Mouse (Mus musculus): ENCODE measurements around the gene Pex11a. TPM values are rescaled to one million over a fixed set of nuclear protein-coding genes. Genes with fewer than 3 reads are reported as not detected.

Gene Pex11a
- polyA plus RNA-seq, 1 experiment from 2014 or later, result 16.9 TPM

DNA sequence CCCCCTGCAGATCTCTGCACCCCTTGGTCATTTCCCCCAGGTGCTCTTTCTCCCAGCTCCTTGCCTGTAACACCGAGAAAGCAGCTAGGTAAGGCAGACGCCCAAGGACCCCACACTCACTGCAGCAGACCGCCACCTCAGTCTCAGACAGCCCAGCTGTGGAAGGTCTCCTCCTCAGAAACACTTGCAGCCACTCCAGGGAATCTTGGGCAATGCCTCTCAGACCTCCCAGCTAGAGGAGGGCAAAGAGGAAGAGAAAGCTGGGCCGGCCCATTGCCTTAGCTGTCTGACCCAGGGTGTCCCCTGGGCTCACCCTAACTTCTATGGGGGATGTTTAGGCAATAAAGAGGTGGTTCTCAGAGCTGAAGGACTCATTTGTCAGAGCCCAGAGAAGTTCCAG, 10.3 kb downstream of the Pex11a start, which contains the start of gene Plin1:
Gene Plin1, minus strand, starts transcription at position 282 of the 400 bp plus-strand sequence.
- ATAC-seq (replicated peaks), result no peak
- Histone ChIP-seq H3K4me3 (no peak within 1 kb of the TSS), H3K9me3 (no peaks in the 10 kb centered on the region), H3K27me3 (no peaks in the 10 kb centered on the region), H3K27ac (replicated peaks) (no peak within 1 kb of the TSS), H3K36me3 (0 out of 2 replicates have a peak, but pooled peaks cover 5% of the 10 kb centered on the region), H3K9ac (replicated peaks) (no peak within 1 kb of the TSS), H3K4me1 (no peaks in the 10 kb centered on the region), H3K4me2 (replicated peaks) (no peak within 1 kb of the TSS)
- 55% methylated on average over 4 of the region's 4 CpGs for WGBS

GRCm38 (mm10) chr7:79731438-79731837, 11.5 kb downstream of the Pex11a start:
- no peak for ATAC-seq (replicated peaks)
- H3K4me3 ChIP-seq, result no peak overlapping the region
- H3K36me3 ChIP-seq, result no peaks in the 10 kb centered on the region
- H3K4me1 ChIP-seq, result no peaks in the 10 kb centered on the region
- 76% methylated on average over 13 of the region's 13 CpGs for WGBS
- no peak overlapping the region for H3K4me2 ChIP-seq (replicated peaks)
- no peak overlapping the region for H3K27ac ChIP-seq (replicated peaks)
- H3K27me3 ChIP-seq, result no peaks in the 10 kb centered on the region
- no peaks in the 10 kb centered on the region for H3K9me3 ChIP-seq
- no peak overlapping the region for H3K9ac ChIP-seq (replicated peaks)

GRCm38 (mm10) chr7:79729743-79730370, 13.1 kb downstream of the Pex11a start:
- no peak for ATAC-seq (replicated peaks)
- H3K27ac ChIP-seq (replicated peaks), result no peak overlapping the region
- no peaks in the 10 kb centered on the region for H3K27me3 ChIP-seq
- H3K4me2 ChIP-seq (replicated peaks), result no peak overlapping the region
- no peaks in the 10 kb centered on the region for H3K36me3 ChIP-seq
- WGBS, result 64% methylated on average over 11 of the region's 11 CpGs
- no peaks in the 10 kb centered on the region for H3K9me3 ChIP-seq
- H3K4me1 ChIP-seq, result no peaks in the 10 kb centered on the region
- no peak overlapping the region for H3K4me3 ChIP-seq
- H3K9ac ChIP-seq (replicated peaks), result no peak overlapping the region

GRCm38 (mm10) chr7:79729169-79729568, 13.8 kb downstream of the Pex11a start:
- H3K9ac ChIP-seq (replicated peaks), result no peak overlapping the region
- no peaks in the 10 kb centered on the region for H3K4me1 ChIP-seq
- H3K4me2 ChIP-seq (replicated peaks), result no peak overlapping the region
- H3K36me3 ChIP-seq, result no peaks in the 10 kb centered on the region
- H3K4me3 ChIP-seq, result no peak overlapping the region
- peak; percentile 27; the same call in 1 of the 2 replicates for ATAC-seq (replicated peaks)
- H3K9me3 ChIP-seq, result no peaks in the 10 kb centered on the region
- no peak overlapping the region for H3K27ac ChIP-seq (replicated peaks)
- no peaks in the 10 kb centered on the region for H3K27me3 ChIP-seq
- 5% methylated on average over 8 of the region's 8 CpGs for WGBS

DNA sequence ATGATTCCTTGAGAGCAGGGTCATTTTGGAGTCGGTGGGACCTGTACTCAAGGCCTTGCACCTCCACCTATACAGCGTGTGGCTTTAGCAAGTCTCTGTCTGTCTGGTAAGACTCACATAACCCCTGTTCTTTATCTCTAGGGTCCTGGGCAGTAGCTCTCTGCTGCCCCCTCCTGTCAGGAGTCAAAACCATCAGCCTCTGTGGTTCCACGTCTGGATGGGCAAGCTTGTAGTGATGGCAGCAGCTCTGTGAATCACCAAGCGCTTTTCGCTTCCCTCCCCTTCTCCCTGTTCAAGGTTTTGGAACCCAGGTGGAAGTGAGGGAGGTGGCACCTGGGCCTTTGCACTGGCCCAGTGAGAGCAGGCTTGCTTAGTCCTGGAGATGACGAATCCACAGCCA, 14.7 kb downstream of the Pex11a start:
- peak; percentile 36 for ATAC-seq (replicated peaks)
- no peak overlapping the region for H3K4me2 ChIP-seq (replicated peaks)
- no peaks in the 10 kb centered on the region for H3K4me1 ChIP-seq
- no peak overlapping the region for H3K27ac ChIP-seq (replicated peaks)
- no peak overlapping the region for H3K9ac ChIP-seq (replicated peaks)
- H3K27me3 ChIP-seq, result peaks cover 4% of the 10 kb centered on the region; the same call in 1 of the 2 replicates
- WGBS, result 26% methylated on average over 6 of the region's 6 CpGs
- H3K36me3 ChIP-seq, result no peaks in the 10 kb centered on the region
- no peak overlapping the region for H3K4me3 ChIP-seq
- no peaks in the 10 kb centered on the region for H3K9me3 ChIP-seq

DNA sequence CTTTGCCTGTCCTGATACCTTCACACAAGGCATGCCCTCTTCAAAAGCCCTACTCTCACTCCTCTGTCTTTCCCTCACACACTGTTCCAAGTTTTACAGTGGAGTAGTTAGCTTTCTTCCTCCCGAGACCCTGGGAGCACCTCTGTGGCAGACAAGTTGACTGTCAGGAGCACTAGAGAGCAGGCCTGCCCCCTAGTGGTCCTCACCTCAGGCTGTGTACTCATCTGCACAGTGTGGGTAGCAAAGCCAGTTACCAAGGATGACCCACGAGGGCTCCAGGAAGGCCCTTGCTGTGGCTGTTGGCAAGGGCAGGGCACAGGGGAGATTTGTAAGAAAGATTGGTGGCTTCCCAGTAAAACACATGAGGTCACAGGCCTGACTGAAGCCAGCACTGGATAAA, 15.8 kb downstream of the Pex11a start:
- H3K4me1 ChIP-seq, result no peaks in the 10 kb centered on the region
- H3K36me3 ChIP-seq, result no peaks in the 10 kb centered on the region
- no peak overlapping the region for H3K4me2 ChIP-seq (replicated peaks)
- H3K4me3 ChIP-seq, result no peak overlapping the region
- ATAC-seq (replicated peaks), result peak; percentile 44; the same call in 1 of the 2 replicates
- WGBS, result 8% methylated on average over 2 of the region's 2 CpGs
- no peaks in the 10 kb centered on the region for H3K9me3 ChIP-seq
- no peak overlapping the region for H3K9ac ChIP-seq (replicated peaks)
- no peak overlapping the region for H3K27ac ChIP-seq (replicated peaks)
- H3K27me3 ChIP-seq, result peaks cover 10% of the 10 kb centered on the region; the same call in 1 of the 2 replicates

DNA sequence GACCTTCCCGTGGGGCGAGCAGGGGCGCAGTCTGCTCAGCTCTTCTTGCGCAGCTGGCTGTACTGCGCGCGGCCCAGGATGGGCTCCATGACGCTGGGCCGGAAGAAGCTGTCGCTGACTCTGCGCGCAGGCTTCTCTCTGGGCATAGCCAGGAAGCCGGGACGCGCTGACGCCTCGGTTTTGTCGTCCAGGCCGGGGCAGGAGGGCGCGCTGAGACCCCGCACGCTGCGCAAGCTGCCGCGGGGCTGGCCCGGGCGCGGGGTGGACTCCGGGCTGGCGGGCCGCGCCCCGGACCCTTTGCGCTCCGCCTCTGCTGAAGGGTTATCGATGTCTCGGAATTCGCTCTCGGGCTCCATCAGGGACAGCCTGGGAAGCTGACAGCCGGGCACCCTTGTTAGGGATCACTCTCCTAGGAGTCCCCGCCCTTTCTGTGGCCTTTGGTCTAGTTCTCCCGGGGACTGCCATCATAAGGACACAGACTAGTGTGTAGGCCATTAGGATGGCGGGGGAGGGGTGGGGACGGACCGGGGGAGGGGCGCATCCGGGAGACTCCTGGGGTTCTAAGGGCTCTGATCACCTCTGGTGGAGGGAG, 21.4 kb downstream of the Pex11a start:
- peak overlapping the region; percentile 67 for H3K4me3 ChIP-seq
- H3K9ac ChIP-seq (replicated peaks), result peak overlapping the region; percentile 75
- peak; percentile 85 for ATAC-seq (replicated peaks)
- H3K27ac ChIP-seq (replicated peaks), result peak overlapping the region; percentile 20
- H3K9me3 ChIP-seq, result no peaks in the 10 kb centered on the region
- H3K4me2 ChIP-seq (replicated peaks), result peak overlapping the region; percentile 91
- H3K36me3 ChIP-seq, result no peaks in the 10 kb centered on the region
- peaks cover 3% of the 10 kb centered on the region; the same call in 1 of the 2 replicates for H3K4me1 ChIP-seq
- peaks cover 13% of the 10 kb centered on the region; the same call in 1 of the 2 replicates for H3K27me3 ChIP-seq
- under 1% methylated on average over 48 of the region's 48 CpGs for WGBS

GRCm38 (mm10) chr7:79715187-79715981, 27.5 kb downstream of the Pex11a start, which contains the start of gene Kif7:
TSS of gene Kif7 (minus strand) at chr7:79715720.
- peaks cover 16% of the 10 kb centered on the region for H3K4me1 ChIP-seq
- H3K36me3 ChIP-seq, result no peaks in the 10 kb centered on the region
- H3K4me2 ChIP-seq (replicated peaks), result peak within 1 kb of the TSS; percentile 68
- H3K27me3 ChIP-seq, result no peaks in the 10 kb centered on the region
- H3K27ac ChIP-seq (replicated peaks), result no peak within 1 kb of the TSS
- peak; percentile 90 for ATAC-seq (replicated peaks)
- peak within 1 kb of the TSS; percentile 54 for H3K4me3 ChIP-seq
- H3K9ac ChIP-seq (replicated peaks), result peak within 1 kb of the TSS; percentile 50
- under 1% methylated on average over 53 of the region's 55 CpGs for WGBS
- no peaks in the 10 kb centered on the region for H3K9me3 ChIP-seq

- ATAC-seq (replicated peaks), result no peak
- Histone ChIP-seq H3K4me3 (peak overlapping the region; percentile 48), H3K9me3 (no peaks in the 10 kb centered on the region), H3K27ac (replicated peaks) (0 out of 2 replicates have a peak overlapping the region, but pooled peaks have one; percentile 6), H3K4me2 (replicated peaks) (peak overlapping the region; percentile 68), H3K27me3 (no peaks in the 10 kb centered on the region), H3K4me1 (peaks cover 16% of the 10 kb centered on the region), H3K9ac (replicated peaks) (peak overlapping the region; percentile 58), H3K36me3 (no peaks in the 10 kb centered on the region)
- 32% methylated on average over 17 of the region's 17 CpGs for WGBS
Observed at GRCm38 (mm10) chr7:79710831-79711230, 32.1 kb downstream of the Pex11a start.

DNA sequence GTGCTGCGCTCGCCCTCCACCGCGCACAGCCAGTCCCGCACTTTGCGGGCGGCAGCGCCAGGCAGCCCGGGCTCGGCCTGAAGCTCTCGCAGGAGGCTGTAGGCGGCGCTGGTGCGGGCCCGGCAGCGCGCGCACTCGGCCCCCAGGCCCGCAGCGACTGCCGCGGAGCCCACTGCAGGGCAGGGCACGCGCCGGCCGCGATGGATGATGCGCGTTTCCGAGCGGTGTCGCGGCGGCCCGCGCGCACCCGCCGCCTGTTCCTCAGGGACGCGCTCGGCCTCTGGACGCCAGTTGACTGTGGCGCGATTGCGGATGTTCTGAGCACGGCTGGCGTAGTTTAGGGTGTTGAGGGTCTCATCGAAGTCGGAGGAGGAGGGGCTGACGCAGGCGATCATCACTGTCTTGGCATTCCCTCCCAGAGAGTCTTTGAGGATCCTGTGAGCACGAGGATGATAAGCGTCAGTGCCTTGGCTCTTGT, 32.8 kb downstream of the Pex11a start:
- peak overlapping the region; percentile 58 for H3K9ac ChIP-seq (replicated peaks)
- peak; percentile 91 for ATAC-seq (replicated peaks)
- H3K27me3 ChIP-seq, result no peaks in the 10 kb centered on the region
- H3K9me3 ChIP-seq, result no peaks in the 10 kb centered on the region
- 1% methylated on average over 55 of the region's 55 CpGs for WGBS
- H3K4me2 ChIP-seq (replicated peaks), result peak overlapping the region; percentile 68
- H3K4me3 ChIP-seq, result peak overlapping the region; percentile 48
- peaks cover 13% of the 10 kb centered on the region for H3K4me1 ChIP-seq
- no peaks in the 10 kb centered on the region for H3K36me3 ChIP-seq
- H3K27ac ChIP-seq (replicated peaks), result 0 out of 2 replicates have a peak overlapping the region, but pooled peaks have one; percentile 6

- Histone ChIP-seq H3K27me3 (no peaks in the 10 kb centered on the region), H3K27ac (replicated peaks) (no peak overlapping the region), H3K4me2 (replicated peaks) (no peak overlapping the region), H3K4me3 (no peak overlapping the region), H3K9ac (replicated peaks) (no peak overlapping the region), H3K36me3 (no peaks in the 10 kb centered on the region; the same call in none of the 2 replicates), H3K9me3 (no peaks in the 10 kb centered on the region), H3K4me1 (peaks cover under 1% of the 10 kb centered on the region; the same call in 1 of the 2 replicates)
- ATAC-seq (replicated peaks), result no peak
- WGBS, result 89% methylated on average over 5 of the region's 5 CpGs
Observed at GRCm38 (mm10) chr7:79705210-79705609, 37.7 kb downstream of the Pex11a start.

- Histone ChIP-seq H3K36me3 (peaks cover 8% of the 10 kb centered on the region), H3K4me1 (no peaks in the 10 kb centered on the region), H3K27ac (replicated peaks) (no peak overlapping the region), H3K9ac (replicated peaks) (no peak overlapping the region), H3K27me3 (no peaks in the 10 kb centered on the region), H3K4me3 (no peak overlapping the region), H3K4me2 (replicated peaks) (no peak overlapping the region), H3K9me3 (no peaks in the 10 kb centered on the region)
- ATAC-seq (replicated peaks), result no peak
- 88% methylated on average over 16 of the region's 16 CpGs for WGBS
Observed at GRCm38 (mm10) chr7:79702755-79703154, 40.2 kb downstream of the Pex11a start.

Measured in forebrain, embryonic 15.5 days (tissue).